Mouse (Mus musculus): ENCODE data around the gene Stox2. TPM values are rescaled to one million over a fixed set of nuclear protein-coding genes. Genes with fewer than 3 reads are reported as not detected.

Gene Stox2
- polyA plus RNA-seq, 1 experiment from 2014 or later, result 0.54 TPM

DNA sequence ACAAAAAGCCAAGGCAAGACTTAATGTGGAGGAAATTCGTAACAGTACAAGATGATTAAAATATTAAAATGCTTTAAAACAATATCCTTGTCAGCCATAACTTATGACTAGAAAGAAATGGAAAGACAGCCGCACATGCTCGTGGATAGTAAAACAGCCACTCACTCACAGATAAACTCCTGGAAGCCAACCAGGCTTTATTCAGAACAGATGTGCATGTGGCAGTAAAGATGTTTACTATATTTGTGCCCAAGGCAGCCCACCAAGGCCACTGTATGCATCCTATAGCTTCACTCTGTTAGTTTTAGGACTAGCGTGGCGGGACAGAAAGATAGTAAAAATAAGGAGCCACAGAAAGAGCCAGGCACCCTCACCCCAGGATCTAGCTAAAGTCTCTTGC, 115.2 kb downstream of the Stox2 start:
- Histone ChIP-seq H3K27me3 (ENCODE audit: insufficient read depth, low read length) (no peaks in the 10 kb centered on the region), H3K9ac (replicated peaks) (no peak overlapping the region), H3K27ac (ENCODE audit: low read depth) (no peak overlapping the region), H3K9me3 (ENCODE audit: low read length) (no peaks in the 10 kb centered on the region), H3K4me2 (ENCODE audit: low read depth, low read length) (no peak overlapping the region), H3K4me1 (ENCODE audit: insufficient read depth) (no peaks in the 10 kb centered on the region), H3K36me3 (replicated peaks; ENCODE audit: insufficient read depth, low read length) (no peaks in the 10 kb centered on the region), H3K4me3 (ENCODE audit: low read depth, low read length) (no peak overlapping the region)
- ATAC-seq (no peak), DNase-seq (no peak)
- WGBS (ENCODE audit: insufficient replicate concordance), result 85% methylated on average over 5 of the region's 5 CpGs
- no peak for TF ChIP-seq CTCF (IDR thresholded peaks at IDR 0.05; ENCODE audit: low read depth)
- TF ChIP-seq EP300 (IDR thresholded peaks at IDR 0.05; ENCODE audit: low read depth), result no peak

DNA sequence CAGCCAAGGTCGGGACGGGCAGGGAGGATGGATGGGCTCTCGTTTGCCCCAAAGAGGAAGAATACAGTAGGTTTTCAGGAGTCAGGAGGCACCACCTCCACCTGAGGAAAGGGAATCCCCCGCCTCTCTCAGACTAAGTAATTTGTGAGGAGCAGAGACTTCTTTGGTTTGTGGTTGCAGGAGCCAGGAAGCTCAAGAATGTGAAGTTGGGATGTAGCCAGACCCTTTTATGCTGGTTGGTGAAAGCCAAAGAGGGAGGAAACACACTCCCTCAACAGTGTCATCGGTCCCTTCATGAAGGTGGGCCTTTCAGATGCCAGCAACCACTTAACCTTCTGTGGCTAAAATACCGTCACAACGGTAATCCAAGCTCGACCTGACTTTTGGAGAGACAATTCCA, 119.8 kb downstream of the Stox2 start:
- no peak overlapping the region for H3K9ac ChIP-seq (replicated peaks)
- no peak overlapping the region for H3K4me2 ChIP-seq (ENCODE audit: low read depth, low read length)
- no peaks in the 10 kb centered on the region for H3K36me3 ChIP-seq (replicated peaks; ENCODE audit: insufficient read depth, low read length)
- no peak for DNase-seq
- no peaks in the 10 kb centered on the region for H3K4me1 ChIP-seq (ENCODE audit: insufficient read depth)
- TF ChIP-seq CTCF (IDR thresholded peaks at IDR 0.05; ENCODE audit: low read depth) (no peak), EP300 (IDR thresholded peaks at IDR 0.05; ENCODE audit: low read depth) (no peak)
- H3K27me3 ChIP-seq (ENCODE audit: insufficient read depth, low read length), result no peaks in the 10 kb centered on the region
- H3K4me3 ChIP-seq (ENCODE audit: low read depth, low read length), result no peak overlapping the region
- no peaks in the 10 kb centered on the region for H3K9me3 ChIP-seq (ENCODE audit: low read length)
- no peak for ATAC-seq
- no peak overlapping the region for H3K27ac ChIP-seq (ENCODE audit: low read depth)
- 83% methylated on average over 8 of the region's 8 CpGs for WGBS (ENCODE audit: insufficient replicate concordance)

DNA sequence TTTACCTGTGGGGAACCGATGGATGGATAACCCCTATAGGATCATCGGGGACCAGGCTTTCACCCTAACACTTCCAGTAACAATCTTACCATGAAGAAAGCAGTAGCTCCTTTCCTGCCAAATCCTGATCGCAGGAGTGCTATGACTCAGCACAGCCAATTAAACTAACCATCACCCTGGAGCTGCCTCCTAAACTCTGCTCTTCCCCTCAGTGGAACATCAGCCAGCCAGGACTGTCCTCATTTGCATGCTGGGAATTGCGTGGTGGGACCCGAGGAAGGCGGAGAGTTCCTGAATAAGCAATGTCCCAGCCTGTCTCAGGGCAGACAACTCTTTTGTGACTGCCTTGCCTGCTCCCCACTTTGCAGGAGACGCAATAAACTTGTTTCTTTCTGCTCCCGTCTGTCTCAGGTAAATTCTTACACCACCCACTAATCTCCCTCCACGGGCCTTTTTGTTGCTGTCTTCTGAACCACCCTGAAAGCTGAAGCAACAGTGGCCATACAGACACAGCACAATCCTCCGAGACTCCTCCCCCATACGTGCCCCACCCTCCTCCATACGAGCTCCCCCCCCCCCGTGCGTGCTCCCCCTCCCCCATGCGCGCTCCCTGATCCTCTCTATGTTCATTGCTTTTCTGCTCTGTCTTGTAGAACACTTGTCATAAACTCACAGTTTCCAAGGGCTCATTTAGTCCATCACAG, 121.9 kb downstream of the Stox2 start:
- Histone ChIP-seq H3K4me2 (ENCODE audit: low read depth, low read length) (no peak overlapping the region), H3K27ac (ENCODE audit: low read depth) (no peak overlapping the region), H3K36me3 (replicated peaks; ENCODE audit: insufficient read depth, low read length) (no peaks in the 10 kb centered on the region), H3K9me3 (ENCODE audit: low read length) (no peaks in the 10 kb centered on the region), H3K4me3 (ENCODE audit: low read depth, low read length) (no peak overlapping the region), H3K27me3 (ENCODE audit: insufficient read depth, low read length) (no peaks in the 10 kb centered on the region), H3K9ac (replicated peaks) (no peak overlapping the region), H3K4me1 (ENCODE audit: insufficient read depth) (no peaks in the 10 kb centered on the region)
- 51% methylated on average over 16 of the region's 16 CpGs for WGBS (ENCODE audit: insufficient replicate concordance)
- no peak for DNase-seq
- no peak for ATAC-seq
- TF ChIP-seq EP300 (IDR thresholded peaks at IDR 0.05; ENCODE audit: low read depth) (no peak), CTCF (IDR thresholded peaks at IDR 0.05; ENCODE audit: low read depth) (no peak)

DNA sequence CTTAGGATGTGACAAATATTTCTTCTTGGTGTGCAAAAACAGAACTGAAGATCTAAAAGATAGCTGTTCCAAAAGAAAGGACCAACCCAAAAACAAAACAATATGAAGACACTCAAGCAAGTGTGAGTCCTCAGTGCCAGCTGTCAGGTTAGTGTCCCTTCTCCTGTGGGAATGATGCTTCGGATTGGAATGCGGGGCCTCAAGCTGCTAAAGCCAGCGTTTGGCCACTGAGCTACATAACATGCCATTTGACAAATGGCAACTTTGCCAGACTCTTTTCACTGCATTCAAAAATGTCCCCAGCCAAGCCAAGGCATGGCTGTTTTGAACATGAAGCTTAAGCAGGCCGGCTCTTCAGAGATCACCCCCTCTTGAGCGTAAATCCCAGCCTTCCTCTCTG, 124.9 kb downstream of the Stox2 start:
- no peaks in the 10 kb centered on the region for H3K36me3 ChIP-seq (replicated peaks; ENCODE audit: insufficient read depth, low read length)
- 60% methylated on average over 5 of the region's 5 CpGs for WGBS (ENCODE audit: insufficient replicate concordance)
- no peak for TF ChIP-seq EP300 (IDR thresholded peaks at IDR 0.05; ENCODE audit: low read depth)
- no peak for TF ChIP-seq CTCF (IDR thresholded peaks at IDR 0.05; ENCODE audit: low read depth)

DNA sequence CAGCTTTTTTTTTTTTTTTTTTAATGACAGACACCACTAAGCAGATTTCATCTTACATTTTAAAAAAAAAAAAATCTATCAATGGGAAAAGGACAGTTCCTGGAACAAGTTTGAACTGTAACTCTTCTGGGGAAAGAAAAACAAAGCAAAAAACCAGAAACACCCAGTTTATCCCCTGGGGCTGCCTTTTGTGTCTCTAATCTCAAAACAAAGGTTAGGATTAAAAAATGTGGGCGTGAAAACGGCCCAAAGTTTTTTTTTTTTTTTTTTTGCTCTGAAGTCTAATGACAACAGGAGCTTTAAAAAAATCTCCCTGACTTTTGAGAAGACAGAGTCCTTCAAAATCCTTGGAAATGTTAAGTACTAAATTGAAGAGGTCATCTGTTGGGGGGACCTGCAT, 125.5 kb downstream of the Stox2 start:
- Histone ChIP-seq H3K9ac (replicated peaks) (no peak overlapping the region), H3K4me1 (ENCODE audit: insufficient read depth) (no peaks in the 10 kb centered on the region), H3K27me3 (ENCODE audit: insufficient read depth, low read length) (no peaks in the 10 kb centered on the region), H3K4me2 (ENCODE audit: low read depth, low read length) (no peak overlapping the region), H3K9me3 (ENCODE audit: low read length) (no peaks in the 10 kb centered on the region), H3K27ac (ENCODE audit: low read depth) (no peak overlapping the region), H3K4me3 (ENCODE audit: low read depth, low read length) (no peak overlapping the region), H3K36me3 (replicated peaks; ENCODE audit: insufficient read depth, low read length) (no peaks in the 10 kb centered on the region)
- TF ChIP-seq CTCF (IDR thresholded peaks at IDR 0.05; ENCODE audit: low read depth) (no peak), EP300 (IDR thresholded peaks at IDR 0.05; ENCODE audit: low read depth) (no peak)
- WGBS (ENCODE audit: insufficient replicate concordance), result 57% methylated on average over 2 of the region's 2 CpGs
- ATAC-seq (no peak), DNase-seq (no peak)

More for the DNA sequence above, 124.9 kb downstream of the Stox2 start:
- Histone ChIP-seq H3K27ac (ENCODE audit: low read depth) (no peak overlapping the region), H3K9me3 (ENCODE audit: low read length) (no peaks in the 10 kb centered on the region), H3K27me3 (ENCODE audit: insufficient read depth, low read length) (no peaks in the 10 kb centered on the region), H3K4me1 (ENCODE audit: insufficient read depth) (no peaks in the 10 kb centered on the region), H3K4me2 (ENCODE audit: low read depth, low read length) (no peak overlapping the region), H3K9ac (replicated peaks) (no peak overlapping the region), H3K4me3 (ENCODE audit: low read depth, low read length) (no peak overlapping the region)
- ATAC-seq (no peak), DNase-seq (no peak)

DNA sequence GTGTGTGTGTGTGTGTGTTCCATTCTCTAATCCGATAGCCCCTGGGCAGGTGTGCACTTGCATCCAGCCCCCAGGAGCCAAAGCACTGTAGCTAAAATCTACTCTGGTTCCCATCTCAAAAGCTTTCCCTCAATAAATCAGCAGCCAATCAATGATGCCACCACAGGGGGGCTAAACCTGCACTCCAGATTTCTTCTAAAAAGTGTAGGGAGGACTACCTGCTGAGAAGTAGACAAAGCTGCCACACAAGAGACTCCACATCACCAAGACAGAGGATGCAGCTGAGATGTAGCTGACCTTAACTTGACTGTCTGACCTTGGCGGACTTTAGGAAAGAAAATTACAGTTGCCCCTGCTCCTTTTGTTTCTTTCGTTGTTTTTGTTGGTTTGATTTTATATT, 127.7 kb downstream of the Stox2 start:
- TF ChIP-seq CTCF (IDR thresholded peaks at IDR 0.05; ENCODE audit: low read depth) (no peak), EP300 (IDR thresholded peaks at IDR 0.05; ENCODE audit: low read depth) (no peak)
- WGBS (ENCODE audit: insufficient replicate concordance), result 75% methylated on average over 3 of the region's 3 CpGs
- ATAC-seq, result no peak
- no peak overlapping the region for H3K4me2 ChIP-seq (ENCODE audit: low read depth, low read length)
- no peak overlapping the region for H3K4me3 ChIP-seq (ENCODE audit: low read depth, low read length)
- no peak overlapping the region for H3K27ac ChIP-seq (ENCODE audit: low read depth)
- no peak overlapping the region for H3K9ac ChIP-seq (replicated peaks)
- H3K27me3 ChIP-seq (ENCODE audit: insufficient read depth, low read length), result no peaks in the 10 kb centered on the region
- DNase-seq, result no peak
- no peaks in the 10 kb centered on the region for H3K36me3 ChIP-seq (replicated peaks; ENCODE audit: insufficient read depth, low read length)
- no peaks in the 10 kb centered on the region for H3K9me3 ChIP-seq (ENCODE audit: low read length)
- no peaks in the 10 kb centered on the region for H3K4me1 ChIP-seq (ENCODE audit: insufficient read depth)

Data from liver, postnatal 0 days (tissue).